Mouse (Mus musculus): ENCODE results near the gene Lenep.
"Not testable (repeated sequence)": the region's sequence is repeated elsewhere in the genome, so short reads cannot be mapped to it uniquely, and the experiment has no call there.

Gene Lenep

GRCm38 (mm10) chr3:89402693-89403092 is at the start of gene Lenep:
Gene Lenep (minus strand): TSS chr3:89402793.
- DNase-seq (ENCODE audit: low spot score in 2 of 2), result no peak

DNA sequence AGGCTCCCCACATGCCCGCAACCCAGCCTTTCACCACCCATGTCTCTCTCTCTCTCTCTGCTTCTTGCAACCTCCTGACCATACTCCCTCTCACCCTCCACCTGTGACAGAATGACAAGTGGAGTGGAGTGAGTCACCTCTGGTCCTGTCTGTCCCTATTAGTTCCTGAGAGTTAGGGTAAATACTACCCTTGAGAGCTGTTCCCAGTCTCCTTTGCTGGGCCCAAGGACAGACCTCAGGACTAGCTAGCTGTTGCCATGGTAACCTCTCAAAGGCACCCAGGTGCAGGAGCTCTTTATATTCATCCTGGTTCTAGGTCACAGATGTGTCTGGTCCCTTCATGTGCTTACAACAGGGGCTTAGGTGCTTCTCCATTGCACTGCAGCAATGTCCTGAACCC is 49.3 kb upstream of the Lenep start:
- DNase-seq (ENCODE audit: low spot score in 2 of 2), result no peak

DNA sequence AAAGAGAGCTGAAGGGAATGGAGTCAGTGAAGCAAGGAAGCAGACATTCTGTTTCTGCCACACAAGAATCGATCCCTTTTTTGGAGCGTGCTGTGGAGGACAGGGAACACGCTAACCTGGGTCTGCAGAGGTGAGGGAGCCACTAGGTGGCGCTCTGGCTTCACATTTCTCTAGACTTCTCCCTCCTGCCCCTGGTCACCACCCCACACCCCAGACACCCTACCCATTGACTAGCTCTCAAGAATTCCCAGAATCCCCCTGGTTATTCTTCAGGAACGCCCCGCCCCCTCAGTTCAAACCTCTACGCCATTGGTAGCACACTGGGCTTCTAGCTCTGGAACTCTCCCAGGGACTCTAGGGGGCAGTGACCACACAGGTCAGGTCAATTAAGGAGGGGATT is 46.9 kb upstream of the Lenep start:
- DNase-seq (ENCODE audit: low spot score in 2 of 2), result peak; percentile 78 to 91

DNA sequence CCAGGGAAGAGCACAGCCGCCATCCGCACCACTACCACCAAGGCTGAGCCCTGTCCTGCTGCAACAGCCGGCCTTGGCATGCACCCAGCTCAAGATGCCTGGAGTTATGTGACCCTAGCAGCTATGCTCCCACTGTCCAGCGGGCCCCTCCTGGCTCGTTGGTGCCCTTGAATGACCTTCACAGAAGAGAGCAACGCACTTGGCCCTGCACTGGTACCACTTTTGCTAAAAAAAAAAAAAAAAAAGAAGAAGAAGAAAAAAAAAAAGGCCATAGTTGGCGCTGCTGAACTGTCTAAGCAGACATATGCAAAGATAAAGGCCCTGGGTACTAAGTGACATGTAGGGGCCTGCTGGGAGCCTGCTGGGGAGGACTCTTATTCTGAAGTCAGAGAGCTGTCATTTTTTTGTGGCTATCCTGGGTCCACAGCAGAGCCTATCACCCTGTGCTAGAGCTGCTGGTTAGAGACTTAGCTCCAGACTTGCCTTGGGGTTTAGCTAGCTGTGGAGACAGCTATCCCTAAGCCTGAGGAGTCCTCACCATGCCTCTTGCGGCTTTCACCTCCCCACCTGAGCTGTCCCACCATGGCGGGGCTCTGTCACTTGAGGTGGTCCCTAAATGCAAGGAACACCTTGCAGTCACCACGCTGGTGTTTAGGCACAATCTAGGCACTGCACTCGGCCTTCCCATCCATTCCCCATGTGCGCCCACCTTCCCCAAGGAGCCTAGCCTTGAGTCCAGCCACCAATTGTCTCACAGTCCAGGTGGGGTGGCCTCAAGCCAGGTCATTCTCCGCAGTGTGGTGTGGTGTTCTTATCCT is 46.3 kb upstream of the Lenep start:
- DNase-seq (ENCODE audit: low spot score in 2 of 2), result peak in 1 of 2 experiments; percentile 34

- DNase-seq (ENCODE audit: low spot score in 2 of 2), result no peak
Measured at GRCm38 (mm10) chr3:89440691-89441090, 38.1 kb upstream of the Lenep start.

DNA sequence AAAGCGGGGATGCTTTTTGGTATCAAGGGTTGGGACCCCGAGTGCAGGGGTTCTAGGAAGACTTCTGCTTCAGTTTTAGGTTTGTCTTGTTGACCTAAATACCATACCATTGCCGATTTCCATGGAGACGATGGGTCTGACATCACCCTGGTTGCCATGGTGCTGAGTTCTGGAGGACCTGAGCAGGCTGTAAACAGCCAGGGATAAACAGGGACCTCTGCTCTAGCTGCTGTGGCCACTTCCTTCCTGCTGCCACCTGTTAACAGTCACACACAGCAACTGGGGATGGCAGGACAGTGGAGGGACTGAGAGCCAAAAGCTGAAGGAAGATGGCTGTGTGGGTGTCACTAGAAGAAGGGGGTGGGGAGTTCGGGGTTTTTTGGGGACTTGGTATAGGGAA is 34.7 kb upstream of the Lenep start:
- no peak for DNase-seq (ENCODE audit: low spot score in 2 of 2)

DNA sequence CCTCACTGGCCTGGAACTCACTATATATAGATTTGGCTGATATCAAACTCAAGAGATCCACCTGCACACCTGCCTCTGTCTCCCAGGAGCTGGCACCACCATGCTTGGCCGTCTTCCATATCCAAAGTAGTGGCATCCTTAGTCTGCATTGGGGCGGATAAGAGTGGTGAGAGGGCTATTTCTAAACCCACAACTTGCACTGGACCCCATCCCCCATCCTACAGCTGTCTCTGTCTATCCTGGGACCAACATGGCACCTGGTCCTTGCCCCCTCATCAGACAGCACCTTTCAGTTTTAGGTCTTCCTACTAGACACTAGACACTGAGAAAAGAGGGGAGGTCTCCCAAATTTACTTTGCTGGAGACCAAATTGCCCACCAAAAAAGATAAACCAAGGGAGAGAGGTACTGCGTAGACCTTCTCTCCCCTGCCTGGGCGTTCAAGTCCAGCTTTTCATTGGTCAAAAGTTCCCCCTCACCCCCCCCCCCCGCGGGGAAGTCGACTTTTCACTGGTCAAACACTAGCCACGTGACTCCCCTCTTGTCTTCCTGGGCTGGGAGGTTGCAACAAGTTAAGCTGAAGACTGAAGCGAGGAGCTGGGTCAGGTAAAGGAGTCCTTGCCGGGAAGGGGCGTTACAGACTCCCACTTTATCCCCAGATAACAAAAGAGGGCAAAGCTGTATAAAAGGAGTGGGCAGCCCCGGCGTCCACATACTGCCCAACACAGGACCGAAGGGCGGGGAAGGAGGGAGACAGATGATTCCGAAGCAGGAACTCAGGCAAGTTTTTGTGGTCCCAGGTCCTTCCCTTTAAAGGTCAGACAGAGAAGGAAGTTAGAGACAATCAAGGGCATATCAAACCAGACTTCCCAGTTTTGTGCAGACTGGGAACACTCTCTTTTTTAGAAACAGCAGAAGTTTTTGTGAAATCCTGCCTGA is 33.9 kb upstream of the Lenep start, which contains the start of gene Pbxip1:
Pbxip1 (plus strand) TSS at position 531 of the 938 bp plus-strand sequence.
- peak; percentile 58 to 80 for DNase-seq (ENCODE audit: low spot score in 2 of 2)

DNA sequence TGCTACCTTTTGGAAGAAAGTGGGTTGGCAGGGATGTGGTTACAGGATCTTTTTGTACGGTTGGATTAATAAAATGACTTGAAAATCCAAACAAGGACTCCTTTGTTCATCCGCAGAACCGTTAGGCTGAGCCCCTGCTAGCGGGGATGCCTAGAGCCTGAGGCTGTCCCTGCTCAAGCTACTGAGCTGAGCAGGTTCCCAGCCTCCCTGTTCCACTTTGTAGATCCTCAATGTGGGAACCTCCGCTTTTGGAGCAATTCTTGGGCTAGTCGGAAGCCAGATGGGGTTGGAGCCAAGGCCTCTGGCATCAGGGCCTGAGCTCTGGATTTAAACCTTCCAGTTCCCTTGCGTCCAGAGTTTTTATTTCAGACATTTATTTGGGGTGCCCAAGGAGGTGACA is 32.4 kb upstream of the Lenep start:
- no peak for DNase-seq (ENCODE audit: low spot score in 2 of 2)

DNA sequence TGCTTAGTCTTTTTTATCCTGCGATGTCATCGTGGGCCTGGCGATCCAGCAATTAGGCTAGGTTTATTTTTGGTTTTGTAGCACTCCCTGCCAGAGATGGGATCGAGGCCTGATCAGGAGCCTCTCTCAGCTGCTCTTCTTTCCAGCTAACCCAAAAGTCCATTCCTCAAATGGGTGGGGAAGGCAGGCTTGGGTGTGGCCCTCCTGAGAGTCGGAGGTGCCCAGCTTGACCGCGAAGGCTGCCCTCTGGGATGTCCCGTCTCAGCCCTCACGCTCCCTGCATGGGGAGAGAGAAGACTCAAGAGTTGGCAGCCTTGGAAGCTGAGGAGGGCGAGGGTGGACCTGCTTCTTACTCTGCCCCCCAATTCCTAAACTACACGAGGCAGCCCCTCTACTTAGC is 31.9 kb upstream of the Lenep start:
- DNase-seq (ENCODE audit: low spot score in 2 of 2), result no peak

GRCm38 (mm10) chr3:89432606-89433005 is 30.0 kb upstream of the Lenep start:
- no peak for DNase-seq (ENCODE audit: low spot score in 2 of 2)

DNA sequence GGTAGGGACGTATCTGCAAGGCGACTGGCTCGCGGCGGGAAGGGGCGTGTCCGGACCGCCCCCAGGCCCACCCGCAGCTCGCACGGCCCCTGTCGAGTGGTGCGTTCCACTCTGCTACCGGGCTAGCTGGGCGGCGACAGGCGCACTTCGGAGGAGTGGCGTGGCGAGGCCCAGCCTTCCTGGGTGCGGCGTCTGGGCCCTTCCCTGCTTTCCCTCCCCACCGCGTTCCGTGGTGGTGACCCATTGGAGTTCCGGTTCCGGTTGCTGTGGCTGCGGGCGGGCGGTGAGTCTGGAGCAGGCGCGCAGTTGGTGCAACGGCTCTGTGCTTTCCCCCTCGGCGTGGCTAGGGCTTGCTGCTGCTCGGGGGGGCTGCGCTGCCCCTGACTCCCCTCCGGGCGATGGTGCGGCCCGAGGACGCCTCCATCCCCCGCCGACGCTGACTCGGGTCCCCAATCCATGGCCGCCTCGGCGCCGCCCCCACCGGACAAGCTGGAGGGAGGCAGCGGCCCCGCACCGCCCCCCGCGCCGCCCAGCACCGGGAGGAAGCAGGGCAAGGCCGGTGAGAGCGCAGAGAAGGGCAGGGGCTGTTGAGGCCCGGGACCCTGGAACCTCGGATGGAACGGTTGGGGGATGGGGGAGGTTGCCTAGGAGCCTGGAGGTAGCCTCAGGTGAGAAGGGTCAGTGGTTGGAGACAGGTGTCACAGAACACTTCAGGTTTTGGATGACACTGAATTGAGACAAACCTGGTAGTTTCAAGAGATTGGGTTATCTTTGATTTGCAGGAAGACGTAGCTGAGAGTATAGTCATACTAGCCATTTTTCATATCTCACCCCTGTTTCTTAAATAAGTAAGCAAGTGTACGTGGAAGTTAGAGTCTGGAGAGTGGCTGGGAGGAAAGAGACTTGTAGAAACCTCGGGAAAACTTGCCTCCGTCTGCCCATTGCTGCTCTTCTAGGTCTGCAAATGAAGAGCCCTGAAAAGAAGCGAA is 27.9 kb upstream of the Lenep start, which contains the start of gene Pygo2:
Pygo2 (plus strand) TSS at position 44 of the 989 bp plus-strand sequence.
- DNase-seq (ENCODE audit: low spot score in 2 of 2), result peak; percentile 91 to 94

DNA sequence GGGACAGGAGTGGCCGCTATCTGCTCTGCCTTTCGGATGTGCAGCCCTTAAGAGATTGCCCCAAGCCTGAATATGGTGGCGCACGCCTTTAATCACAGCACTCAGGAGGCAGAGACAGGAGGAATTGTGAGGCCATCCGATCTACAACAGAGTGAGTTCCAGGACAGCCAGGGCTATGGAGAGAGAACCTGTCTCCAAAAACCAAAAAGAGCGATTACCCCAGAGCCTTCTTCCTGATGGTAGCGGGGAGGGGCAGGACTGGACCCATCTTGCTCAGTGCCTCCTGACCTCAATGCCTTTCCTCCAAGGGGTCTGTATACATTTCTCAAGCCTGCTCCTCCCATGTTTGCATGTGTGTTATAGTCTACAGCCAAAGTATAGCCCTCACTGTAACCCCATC is 26.4 kb upstream of the Lenep start:
- not testable (repeated sequence) for DNase-seq (ENCODE audit: low spot score in 2 of 2)

DNA sequence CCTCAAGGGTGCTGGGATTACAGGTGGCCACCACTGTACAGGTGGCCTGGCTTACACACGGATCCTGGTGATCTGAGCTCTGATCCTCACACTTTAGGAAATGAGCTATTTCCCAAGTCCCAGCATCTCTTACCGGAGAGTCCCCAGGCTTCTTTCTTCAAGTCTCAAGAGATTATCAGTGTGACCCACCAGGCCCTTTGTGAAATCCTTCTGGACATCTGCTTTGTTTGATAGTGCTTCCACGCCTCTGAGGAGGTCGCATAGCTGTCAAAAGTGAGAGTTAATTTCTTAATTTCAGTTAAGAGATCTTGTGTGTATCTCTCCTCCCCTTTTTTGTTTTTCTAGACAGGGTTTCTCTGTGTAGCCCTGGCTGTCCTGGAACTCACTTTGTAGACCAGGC is 23.3 kb upstream of the Lenep start:
- DNase-seq (ENCODE audit: low spot score in 2 of 2), result no peak

DNA sequence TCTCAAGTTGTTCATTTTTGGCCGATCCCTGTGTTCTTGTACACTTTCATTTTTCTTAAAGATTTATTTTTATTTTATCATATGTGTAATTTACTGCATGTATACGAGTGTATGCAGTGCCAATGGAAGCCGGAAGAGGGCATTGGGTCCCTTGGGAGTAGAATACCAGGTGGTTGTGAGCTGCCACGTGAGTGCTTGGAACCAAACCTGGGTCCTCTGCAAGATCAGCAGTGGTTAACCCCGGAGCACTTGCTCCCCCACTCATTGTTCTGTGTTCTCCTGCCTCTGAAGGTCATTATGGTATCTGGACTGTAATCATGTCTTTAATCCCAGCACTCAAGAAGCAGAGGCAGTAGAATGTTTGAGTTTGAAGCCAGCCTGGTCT is 22.5 kb upstream of the Lenep start:
- no peak for DNase-seq (ENCODE audit: low spot score in 2 of 2)

- no peak for DNase-seq (ENCODE audit: low spot score in 2 of 2)
Measured at GRCm38 (mm10) chr3:89424416-89425140, 22.0 kb upstream of the Lenep start.

DNA sequence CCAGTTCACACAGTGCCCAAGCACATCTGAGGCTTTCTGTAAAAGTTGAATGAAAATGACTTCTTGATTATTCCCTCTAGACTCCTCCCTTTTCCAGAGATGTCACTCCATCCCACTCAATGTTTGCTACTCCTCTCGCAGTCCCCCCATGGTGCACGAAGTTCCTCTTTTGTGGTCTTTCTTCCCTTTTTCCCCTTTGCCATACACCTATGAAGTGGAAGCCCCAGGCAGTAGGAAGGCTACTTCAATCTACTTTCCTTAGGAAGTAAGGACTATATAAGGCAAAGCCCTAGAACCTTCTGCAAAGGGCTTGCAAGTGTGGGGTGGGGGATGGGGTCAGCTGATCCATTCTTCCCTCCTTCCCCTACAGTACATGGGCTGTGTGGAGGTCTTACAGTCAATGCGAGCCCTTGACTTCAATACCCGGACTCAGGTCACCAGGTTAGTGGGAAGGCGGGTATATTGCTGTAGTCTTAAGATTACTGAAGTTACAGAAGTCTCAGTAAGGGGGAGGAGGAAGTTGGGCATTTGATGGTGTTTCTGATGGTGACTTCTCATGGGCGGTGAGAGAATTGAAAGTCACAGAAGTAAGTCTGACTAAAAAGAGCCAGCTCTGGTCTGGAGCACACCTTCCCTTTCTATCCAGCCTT is 20.1 kb upstream of the Lenep start:
- DNase-seq (ENCODE audit: low spot score in 2 of 2), result no peak

DNA sequence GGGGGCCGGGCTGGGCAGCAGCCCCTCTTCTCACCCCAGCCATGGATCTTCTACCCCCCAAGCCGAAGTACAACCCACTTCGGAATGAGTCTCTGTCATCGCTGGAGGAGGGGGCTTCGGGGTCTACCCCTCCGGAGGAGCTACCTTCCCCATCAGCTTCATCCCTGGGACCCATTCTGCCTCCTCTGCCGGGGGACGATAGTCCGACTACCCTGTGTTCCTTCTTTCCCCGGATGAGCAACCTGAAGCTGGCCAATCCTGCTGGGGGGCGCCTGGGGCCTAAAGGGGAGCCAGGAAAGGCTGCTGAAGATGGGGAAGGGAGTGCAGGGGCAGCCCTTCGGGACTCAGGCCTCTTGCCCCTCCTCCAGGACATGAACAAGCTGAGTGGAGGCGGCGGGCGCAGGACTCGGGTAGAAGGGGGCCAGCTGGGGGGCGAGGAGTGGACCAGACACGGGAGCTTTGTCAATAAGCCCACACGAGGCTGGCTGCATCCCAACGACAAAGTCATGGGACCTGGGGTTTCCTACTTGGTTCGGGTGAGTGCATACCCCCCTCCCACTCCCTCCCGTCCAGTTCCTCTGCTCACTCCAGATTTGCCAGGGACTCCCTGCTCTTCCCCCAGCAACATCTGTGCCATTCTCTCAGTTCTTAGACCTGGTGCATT is 19.3 kb upstream of the Lenep start:
- DNase-seq (ENCODE audit: low spot score in 2 of 2), result no peak

DNA sequence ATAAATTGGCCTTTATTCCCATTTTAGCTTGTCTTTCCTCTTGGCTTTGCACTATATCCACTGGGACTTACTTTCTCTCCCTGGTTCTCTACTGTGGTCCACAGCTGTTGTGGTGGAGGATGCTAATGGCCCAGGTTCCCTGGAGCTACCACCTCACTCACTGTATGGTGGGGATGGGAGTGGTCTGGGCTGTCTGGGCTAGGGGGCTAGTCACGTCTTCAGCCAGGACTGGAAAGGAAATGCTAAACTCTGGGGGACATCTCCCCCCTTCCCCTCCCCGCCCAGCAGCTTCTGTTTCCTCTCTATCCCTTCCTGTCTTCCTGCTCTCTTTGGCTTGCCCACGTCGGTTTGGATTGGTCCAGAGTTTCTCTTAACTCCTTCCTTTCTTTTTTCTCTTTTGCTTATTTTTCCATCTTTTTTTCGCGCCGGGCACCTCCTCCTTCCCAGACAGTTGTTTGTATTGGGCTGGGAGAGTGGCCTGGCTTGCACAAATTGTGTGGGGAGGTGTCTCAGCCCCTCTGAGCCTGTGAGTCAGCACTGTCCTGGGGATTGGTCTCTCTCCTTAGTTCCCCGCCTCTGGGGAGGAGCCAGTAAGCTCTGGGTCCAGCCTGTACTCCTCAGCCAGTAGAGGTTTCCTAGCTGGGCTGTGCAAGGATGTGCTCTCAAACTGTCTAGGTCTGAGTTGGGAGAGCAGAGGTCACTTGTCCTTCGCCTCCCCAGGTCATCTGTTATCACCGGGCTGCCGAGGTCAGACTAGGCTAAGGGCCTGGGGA is 18.6 kb upstream of the Lenep start:
- peak; percentile 80 to 82 for DNase-seq (ENCODE audit: low spot score in 2 of 2)

DNA sequence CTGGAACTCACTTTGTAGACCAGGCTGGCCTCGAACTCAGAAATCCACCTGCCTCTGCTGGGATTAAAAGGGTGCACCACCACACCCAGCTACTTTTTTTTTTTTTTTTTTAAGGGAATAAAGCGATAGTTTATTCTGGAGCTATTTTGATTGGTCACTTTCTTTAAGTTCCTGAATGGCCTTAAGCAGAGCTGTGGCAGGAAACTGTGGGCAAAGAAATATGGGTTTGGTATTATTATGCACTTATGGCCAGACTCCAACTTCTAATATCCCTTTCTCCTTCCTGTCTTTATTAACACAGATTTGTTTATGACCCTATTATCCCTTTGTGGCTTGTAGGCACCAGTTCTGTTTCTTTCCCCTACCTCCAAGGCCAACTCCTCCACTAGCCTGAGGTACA is 17.8 kb upstream of the Lenep start:
- no peak for DNase-seq (ENCODE audit: low spot score in 2 of 2)

All from spleen, postnatal 4 days (tissue).